Mouse (Mus musculus) erythroblast, embryonic 14.5 days (primary cell): ENCODE measurements around the gene Slc16a7. TPM values are rescaled to one million over a fixed set of nuclear protein-coding genes. Genes with fewer than 3 reads are reported as not detected.

ENCODE experiments used
- H3K27me3 ChIP-seq: 2 replicates; pipeline ENCODE4 v1.6.1; 2012; ENCODE audit warnings: inconsistent platforms; ENCODE audit not compliant: control insufficient read depth
- H3K36me3 ChIP-seq: 2 replicates; pipeline ENCODE4 v1.6.1; 2012; ENCODE audit warnings: mild to moderate bottlenecking, inconsistent platforms; ENCODE audit not compliant: control insufficient read depth
- H3K4me1 ChIP-seq: 2 replicates; pipeline ENCODE4 v1.6.1; 2012; ENCODE audit warnings: inconsistent platforms; ENCODE audit not compliant: control insufficient read depth
- H3K4me3 ChIP-seq: replicated peaks from 2 replicates; pipeline ENCODE3; 2012; ENCODE audit warnings: moderate library complexity, mild to moderate bottlenecking, inconsistent platforms
- H3K9me3 ChIP-seq: 2 replicates; pipeline ENCODE4 v1.6.1; 2012; ENCODE audit warnings: low read length, inconsistent platforms, mixed read lengths; ENCODE audit not compliant: control insufficient read depth
- GATA1 ChIP-seq: IDR thresholded peaks from 2 replicates; pipeline ENCODE4 v1.6.1; 2012; ENCODE audit warnings: low read length, inconsistent platforms, mixed read lengths
- TAL1 ChIP-seq: IDR thresholded peaks from 3 replicates; pipeline ENCODE4 v1.6.1; 2012; ENCODE audit warnings: low read length, inconsistent platforms, mixed read lengths
- polyA plus RNA-seq: library from polyadenylated mRNA; stranded (reverse); fragments of >175 nt; gene quantifications from 2 replicates; pipeline ENCODE4 v1.2.3, GENCODE M21; 2012

Slc16a7 gene
- polyA plus RNA-seq = not detected in 2 replicates

DNA sequence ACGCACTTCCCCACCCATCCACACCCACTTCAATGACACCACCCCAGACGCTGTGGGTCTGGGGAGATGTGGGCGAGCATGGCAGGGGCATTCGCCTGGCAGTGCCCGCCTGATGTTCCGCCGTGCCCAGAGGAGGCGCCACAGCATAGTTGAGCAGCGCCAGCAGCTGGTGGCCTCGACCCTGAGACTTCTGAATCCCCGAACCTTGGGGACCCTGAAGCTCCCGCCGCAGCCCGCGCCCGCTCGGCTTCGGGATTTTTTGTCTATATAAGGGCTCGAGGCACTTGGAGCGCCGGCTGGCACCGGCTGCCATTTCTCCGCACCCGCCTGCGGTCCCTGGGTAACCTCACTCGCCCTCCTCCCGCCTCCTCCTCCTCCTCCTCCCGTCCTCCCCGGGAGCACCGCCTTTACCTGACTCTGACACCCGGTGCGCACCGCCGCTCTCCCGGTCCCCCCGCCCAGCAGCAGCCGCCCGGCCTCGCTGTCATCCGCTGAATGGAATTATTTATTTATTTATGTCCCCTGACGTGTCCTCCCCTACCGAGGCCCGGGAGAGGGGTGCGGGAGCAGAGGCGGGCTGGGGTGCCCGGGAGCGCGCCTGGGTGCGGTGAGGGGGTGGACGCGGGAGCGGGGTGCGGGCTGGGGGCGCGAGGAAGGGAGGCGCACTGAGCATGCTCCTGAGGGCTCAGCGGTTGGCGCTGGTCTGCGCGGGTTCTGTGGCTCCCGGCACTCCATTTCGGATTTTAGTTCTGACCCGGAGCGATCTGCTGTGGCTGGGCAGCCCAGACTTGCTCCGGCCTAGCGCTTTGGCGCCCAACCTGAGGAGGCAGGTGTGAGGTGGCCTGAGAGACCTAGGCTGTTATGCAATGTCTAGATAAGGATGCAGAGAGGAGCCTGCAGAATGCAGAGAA, at the start of gene Slc16a7:
Slc16a7 (minus strand) TSS at position 590 of the 911 bp plus-strand sequence.
- Histone ChIP-seq H3K4me3 (peak within 1 kb of the TSS; percentile 46), H3K27me3 (peaks cover 10% of the 10 kb centered on the region), H3K4me1 (no peaks in the 10 kb centered on the region; the same call in 1 of the 2 replicates), H3K9me3 (no peaks in the 10 kb centered on the region; the same call in 1 of the 2 replicates), H3K36me3 (no peaks in the 10 kb centered on the region)
- no peak for TF ChIP-seq TAL1
- TF ChIP-seq GATA1 = no peak

DNA sequence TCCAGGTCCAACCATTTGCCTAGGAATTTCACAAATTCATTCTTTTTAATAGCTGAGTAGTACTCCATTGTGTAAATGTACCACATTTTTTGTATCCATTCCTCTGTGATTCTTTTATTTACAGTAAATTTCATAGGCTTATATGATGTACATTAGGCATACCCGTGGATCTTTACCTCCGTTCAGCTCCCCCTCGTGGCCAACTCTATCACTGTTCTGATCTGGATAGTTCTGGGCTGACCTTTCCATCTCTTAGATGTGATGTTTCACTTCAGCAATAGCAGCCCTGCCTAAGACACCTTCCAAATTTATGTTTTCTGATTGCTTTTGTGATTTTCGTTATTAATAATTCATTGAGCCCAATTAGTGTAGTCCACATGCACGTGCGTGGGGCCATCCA, 29.5 kb upstream of the Slc16a7 start:
- Histone ChIP-seq H3K36me3 (no peaks in the 10 kb centered on the region), H3K27me3 (no peaks in the 10 kb centered on the region), H3K9me3 (peaks cover 6% of the 10 kb centered on the region; the same call in 1 of the 2 replicates), H3K4me1 (no peaks in the 10 kb centered on the region), H3K4me3 (no peak overlapping the region)
- TF ChIP-seq TAL1 = no peak

- H3K36me3 ChIP-seq = no peaks in the 10 kb centered on the region
- no peaks in the 10 kb centered on the region for H3K27me3 ChIP-seq
- 0 out of 2 replicates have a peak, but pooled peaks cover 2% of the 10 kb centered on the region for H3K9me3 ChIP-seq
- no peak for TF ChIP-seq GATA1
- TF ChIP-seq TAL1 = no peak
- H3K4me3 ChIP-seq = no peak overlapping the region
- H3K4me1 ChIP-seq = no peaks in the 10 kb centered on the region
These were observed 10.5 kb upstream of the Slc16a7 start for GRCm38 (mm10) chr10:125399796-125400195.

DNA sequence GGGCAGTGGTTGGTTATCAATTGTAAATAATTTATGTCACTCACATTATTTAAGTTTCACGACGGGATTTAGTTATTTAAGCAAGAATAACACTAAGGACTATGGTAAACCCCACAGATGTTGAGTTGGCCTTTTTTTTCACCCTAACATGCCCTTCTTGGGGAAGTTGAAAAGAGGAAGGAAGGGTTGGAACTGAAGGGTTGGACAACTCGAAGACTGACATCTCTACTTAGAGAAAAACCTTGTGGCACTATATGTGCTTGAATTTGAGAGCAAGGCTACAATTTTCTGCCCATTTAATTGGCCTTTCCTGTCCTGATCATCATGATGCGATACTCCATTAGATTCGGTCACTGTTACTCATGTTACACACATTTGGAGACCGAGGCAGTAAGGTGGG, 746 bp upstream of the Slc16a7 start:
- H3K9me3 ChIP-seq = no peaks in the 10 kb centered on the region; the same call in 1 of the 2 replicates
- no peak overlapping the region for H3K4me3 ChIP-seq
- peaks cover 10% of the 10 kb centered on the region for H3K27me3 ChIP-seq
- H3K36me3 ChIP-seq = no peaks in the 10 kb centered on the region
- H3K4me1 ChIP-seq = no peaks in the 10 kb centered on the region; the same call in 1 of the 2 replicates
- TF ChIP-seq TAL1 (no peak), GATA1 (no peak)

DNA sequence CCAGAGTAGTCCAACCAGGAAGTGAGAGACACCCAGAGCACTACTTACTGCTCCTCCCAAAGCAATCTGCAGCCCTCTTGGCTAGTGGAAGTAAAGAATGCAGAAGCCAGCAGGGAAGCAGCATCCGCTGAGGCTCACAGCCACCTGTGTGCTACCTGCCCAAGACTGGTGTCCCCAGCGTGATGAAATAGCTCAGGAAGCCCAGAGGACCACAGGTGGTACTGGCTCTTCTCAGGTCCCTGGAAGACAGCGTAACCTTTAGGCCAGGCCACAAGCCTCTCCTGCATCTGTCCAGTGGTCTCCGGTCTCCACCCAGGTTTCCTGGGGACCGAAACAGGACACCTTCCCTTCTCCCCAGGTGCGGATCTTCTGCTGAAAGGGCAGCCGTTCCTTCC, 787 bp downstream of the Slc16a7 start:
- no peaks in the 10 kb centered on the region; the same call in 1 of the 2 replicates for H3K4me1 ChIP-seq
- peaks cover 10% of the 10 kb centered on the region for H3K27me3 ChIP-seq
- no peak for TF ChIP-seq TAL1
- TF ChIP-seq GATA1 = no peak
- no peaks in the 10 kb centered on the region for H3K36me3 ChIP-seq
- peak overlapping the region; percentile 46 for H3K4me3 ChIP-seq
- H3K9me3 ChIP-seq = no peaks in the 10 kb centered on the region; the same call in 1 of the 2 replicates

DNA sequence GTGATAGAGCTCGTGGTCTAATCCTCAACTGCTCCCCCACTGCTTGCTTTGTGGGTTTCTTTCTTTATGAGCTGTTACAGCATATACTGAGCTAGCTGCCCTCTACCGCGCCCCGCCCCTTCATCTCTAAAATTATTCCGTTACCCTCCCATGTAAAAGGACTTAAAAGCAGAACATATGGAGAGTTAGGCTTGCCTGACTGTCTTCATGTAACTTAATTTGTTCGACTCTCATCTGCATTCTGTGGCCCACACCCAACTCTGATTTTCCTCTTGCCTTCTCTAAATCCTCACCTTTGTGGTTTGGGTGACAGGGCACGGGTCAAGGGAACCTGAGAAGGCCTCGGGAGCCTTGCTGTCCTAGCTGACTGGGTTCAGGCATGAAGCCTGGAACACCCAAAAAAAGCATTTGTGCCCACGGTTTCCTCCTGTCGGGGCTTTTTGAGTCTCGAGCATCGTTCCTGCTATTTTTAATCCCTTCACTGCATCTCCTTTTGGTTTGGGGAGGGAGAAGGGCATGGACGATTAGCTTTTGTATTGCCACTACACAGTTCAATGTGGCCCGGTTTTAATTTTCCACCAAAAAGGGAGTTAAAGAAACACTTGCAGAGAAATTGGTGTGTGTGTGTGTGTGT, 1.4 kb downstream of the Slc16a7 start:
- Histone ChIP-seq H3K27me3 (peaks cover 10% of the 10 kb centered on the region), H3K36me3 (no peaks in the 10 kb centered on the region), H3K4me3 (no peak overlapping the region), H3K4me1 (no peaks in the 10 kb centered on the region; the same call in 1 of the 2 replicates), H3K9me3 (no peaks in the 10 kb centered on the region)
- no peak for TF ChIP-seq TAL1
- TF ChIP-seq GATA1 = no peak

DNA sequence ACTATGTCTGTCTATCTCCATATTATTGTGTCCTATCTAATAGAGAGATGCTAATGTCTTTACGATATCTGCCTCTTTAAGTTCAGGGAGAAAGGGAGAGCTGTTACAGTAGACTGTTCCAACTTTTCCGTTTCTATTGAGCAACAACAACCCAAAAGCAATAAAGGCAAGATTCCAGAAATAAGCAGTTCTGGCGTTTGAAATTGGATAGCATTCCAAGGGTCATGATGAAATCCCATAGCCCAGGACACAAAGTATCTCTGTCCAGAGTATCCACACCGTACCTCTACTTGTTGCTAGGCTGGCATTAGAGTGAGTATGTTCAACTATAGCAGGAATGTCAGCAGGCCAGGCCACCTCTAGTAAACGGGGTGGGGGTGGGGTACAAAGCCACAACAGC, 13.7 kb downstream of the Slc16a7 start:
- Histone ChIP-seq H3K4me1 (no peaks in the 10 kb centered on the region), H3K36me3 (no peaks in the 10 kb centered on the region)

GRCm38 (mm10) chr10:125372666-125373065, 16.6 kb downstream of the Slc16a7 start:
- Histone ChIP-seq H3K36me3 (no peaks in the 10 kb centered on the region), H3K4me3 (no peak overlapping the region), H3K4me1 (no peaks in the 10 kb centered on the region), H3K27me3 (no peaks in the 10 kb centered on the region), H3K9me3 (peaks cover 12% of the 10 kb centered on the region; the same call in 1 of the 2 replicates)
- no peak for TF ChIP-seq TAL1
- TF ChIP-seq GATA1 = no peak

More for the DNA sequence above, 13.7 kb downstream of the Slc16a7 start:
- no peak overlapping the region for H3K4me3 ChIP-seq
- no peaks in the 10 kb centered on the region for H3K27me3 ChIP-seq
- TF ChIP-seq GATA1 (no peak), TAL1 (no peak)
- peaks cover 10% of the 10 kb centered on the region; the same call in 1 of the 2 replicates for H3K9me3 ChIP-seq

GRCm38 (mm10) chr10:125371451-125371850, 17.8 kb downstream of the Slc16a7 start:
- no peaks in the 10 kb centered on the region for H3K36me3 ChIP-seq
- TF ChIP-seq GATA1 (no peak), TAL1 (no peak)
- peaks cover 12% of the 10 kb centered on the region; the same call in 1 of the 2 replicates for H3K9me3 ChIP-seq
- no peaks in the 10 kb centered on the region for H3K27me3 ChIP-seq
- H3K4me1 ChIP-seq = no peaks in the 10 kb centered on the region
- H3K4me3 ChIP-seq = no peak overlapping the region
